Mouse (Mus musculus): ENCODE results near the gene Aloxe3. TPM values are rescaled to one million over a fixed set of nuclear protein-coding genes. Genes with fewer than 3 reads are reported as not detected.
A peak's percentile ranks its signal among the peaks of the same experiment; 100 is the strongest.

Gene Aloxe3
- polyA plus RNA-seq, 1 experiment from 2014 or later = 2.2 TPM

GRCm38 (mm10) chr11:69103531-69104435 is 21.9 kb upstream of the Aloxe3 start:
- Histone ChIP-seq H3K4me1 (peaks cover 21% of the 10 kb centered on the region), H3K4me2 (replicated peaks) (no peak overlapping the region), H3K4me3 (no peak overlapping the region), H3K36me3 (peaks cover 54% of the 10 kb centered on the region), H3K9ac (replicated peaks) (no peak overlapping the region), H3K27ac (replicated peaks) (no peak overlapping the region), H3K27me3 (no peaks in the 10 kb centered on the region), H3K9me3 (no peaks in the 10 kb centered on the region)
- ATAC-seq (replicated peaks) = no peak
- WGBS = 89% methylated on average over 15 of the region's 15 CpGs

DNA sequence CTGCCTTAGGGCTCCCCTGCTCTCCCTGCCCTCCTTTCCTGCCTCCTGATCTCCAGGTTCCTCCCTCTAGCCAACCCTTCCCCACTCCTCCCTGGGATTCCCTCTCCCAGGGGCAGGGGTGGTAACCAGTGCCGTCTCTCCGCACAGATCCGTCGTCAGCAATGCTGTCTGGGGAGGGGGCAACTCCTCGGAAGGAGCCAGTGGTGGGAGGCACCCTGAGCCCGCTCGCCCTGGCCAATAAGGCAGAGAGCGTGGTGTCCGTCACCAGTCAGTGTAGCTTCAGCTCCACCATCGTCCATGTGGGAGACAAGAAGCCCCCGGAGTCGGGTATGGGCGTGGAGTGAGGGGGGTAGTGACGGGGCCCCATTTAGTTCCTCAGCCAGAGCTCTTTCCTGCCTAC is 21.2 kb upstream of the Aloxe3 start:
- WGBS = 90% methylated on average over 14 of the region's 14 CpGs
- ATAC-seq (replicated peaks) = no peak
- no peak overlapping the region for H3K4me2 ChIP-seq (replicated peaks)
- H3K9me3 ChIP-seq = no peaks in the 10 kb centered on the region
- H3K9ac ChIP-seq (replicated peaks) = no peak overlapping the region
- no peak overlapping the region for H3K27ac ChIP-seq (replicated peaks)
- peaks cover 14% of the 10 kb centered on the region for H3K4me1 ChIP-seq
- no peaks in the 10 kb centered on the region for H3K27me3 ChIP-seq
- H3K4me3 ChIP-seq = no peak overlapping the region
- H3K36me3 ChIP-seq = peaks cover 56% of the 10 kb centered on the region

- Histone ChIP-seq H3K4me2 (replicated peaks) (no peak overlapping the region), H3K4me3 (no peak overlapping the region), H3K27ac (replicated peaks) (no peak overlapping the region), H3K9me3 (no peaks in the 10 kb centered on the region), H3K27me3 (no peaks in the 10 kb centered on the region), H3K36me3 (peaks cover 56% of the 10 kb centered on the region), H3K4me1 (peaks cover 8% of the 10 kb centered on the region), H3K9ac (replicated peaks) (no peak overlapping the region)
- 91% methylated on average over 6 of the region's 6 CpGs for WGBS
- no peak for ATAC-seq (replicated peaks)
These were observed 20.5 kb upstream of the Aloxe3 start for GRCm38 (mm10) chr11:69105227-69105626.

GRCm38 (mm10) chr11:69105796-69106195 is 19.9 kb upstream of the Aloxe3 start:
- no peak overlapping the region for H3K27ac ChIP-seq (replicated peaks)
- 86% methylated on average over 2 of the region's 2 CpGs for WGBS
- ATAC-seq (replicated peaks) = no peak
- H3K9ac ChIP-seq (replicated peaks) = no peak overlapping the region
- no peaks in the 10 kb centered on the region for H3K27me3 ChIP-seq
- no peak overlapping the region for H3K4me2 ChIP-seq (replicated peaks)
- peaks cover 7% of the 10 kb centered on the region for H3K4me1 ChIP-seq
- peaks cover 56% of the 10 kb centered on the region for H3K36me3 ChIP-seq
- no peaks in the 10 kb centered on the region for H3K9me3 ChIP-seq
- no peak overlapping the region for H3K4me3 ChIP-seq

GRCm38 (mm10) chr11:69106299-69106698 is 19.4 kb upstream of the Aloxe3 start:
- Histone ChIP-seq H3K4me3 (no peak overlapping the region), H3K27me3 (no peaks in the 10 kb centered on the region), H3K9me3 (no peaks in the 10 kb centered on the region), H3K27ac (replicated peaks) (no peak overlapping the region), H3K9ac (replicated peaks) (no peak overlapping the region), H3K4me2 (replicated peaks) (no peak overlapping the region), H3K36me3 (peaks cover 56% of the 10 kb centered on the region), H3K4me1 (peaks cover 9% of the 10 kb centered on the region)
- WGBS = 92% methylated on average over 11 of the region's 11 CpGs
- no peak for ATAC-seq (replicated peaks)

DNA sequence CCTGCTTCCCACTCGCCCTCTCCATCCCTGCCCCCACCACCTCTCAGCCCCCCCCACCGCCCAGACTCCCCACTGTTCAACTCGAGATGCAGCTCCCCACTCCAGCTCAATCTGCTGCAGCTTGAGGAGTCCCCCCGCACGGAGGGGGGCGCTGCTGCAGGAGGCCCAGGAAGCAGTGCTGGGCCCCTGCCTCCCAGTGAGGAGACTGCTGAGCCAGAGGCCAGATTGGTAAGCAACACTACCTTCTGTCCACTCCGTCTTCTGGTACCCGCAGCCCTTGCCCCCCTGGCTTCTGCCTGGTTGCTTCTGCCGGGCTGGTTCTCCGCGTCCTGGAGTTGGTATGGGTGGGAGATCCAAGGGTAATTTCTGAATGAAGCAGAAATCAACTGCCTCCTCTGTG is 18.9 kb upstream of the Aloxe3 start:
- WGBS = 85% methylated on average over 11 of the region's 11 CpGs
- H3K4me3 ChIP-seq = no peak overlapping the region
- H3K9ac ChIP-seq (replicated peaks) = no peak overlapping the region
- peaks cover 12% of the 10 kb centered on the region for H3K4me1 ChIP-seq
- H3K27me3 ChIP-seq = no peaks in the 10 kb centered on the region
- H3K36me3 ChIP-seq = peaks cover 54% of the 10 kb centered on the region
- H3K27ac ChIP-seq (replicated peaks) = no peak overlapping the region
- ATAC-seq (replicated peaks) = no peak
- no peak overlapping the region for H3K4me2 ChIP-seq (replicated peaks)
- H3K9me3 ChIP-seq = no peaks in the 10 kb centered on the region

DNA sequence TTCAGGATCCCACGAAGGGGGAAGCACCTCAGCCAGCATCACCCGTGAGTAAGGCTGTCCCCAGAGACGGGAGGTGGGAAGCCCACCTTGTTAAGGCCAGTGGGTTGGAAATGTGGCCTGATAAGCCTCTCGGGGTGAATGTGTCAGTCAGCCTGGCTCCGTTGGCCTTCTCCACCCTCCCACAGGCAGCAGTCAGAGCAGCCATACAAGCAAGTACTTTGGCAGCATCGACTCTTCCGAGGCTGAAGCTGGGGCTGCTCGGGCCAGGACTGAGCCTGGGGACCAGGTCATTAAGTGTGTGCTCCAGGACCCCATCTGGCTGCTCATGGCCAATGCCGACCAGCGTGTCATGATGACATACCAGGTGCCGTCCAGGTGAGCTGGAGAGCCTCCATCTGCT is 18.0 kb upstream of the Aloxe3 start:
- Histone ChIP-seq H3K4me2 (replicated peaks) (no peak overlapping the region), H3K9me3 (no peaks in the 10 kb centered on the region), H3K4me1 (peaks cover 12% of the 10 kb centered on the region), H3K27ac (replicated peaks) (no peak overlapping the region), H3K9ac (replicated peaks) (no peak overlapping the region), H3K27me3 (no peaks in the 10 kb centered on the region), H3K36me3 (peaks cover 46% of the 10 kb centered on the region), H3K4me3 (no peak overlapping the region)
- no peak for ATAC-seq (replicated peaks)
- WGBS = 94% methylated on average over 11 of the region's 11 CpGs

- Histone ChIP-seq H3K4me3 (no peak overlapping the region), H3K36me3 (peaks cover 41% of the 10 kb centered on the region), H3K9me3 (no peaks in the 10 kb centered on the region), H3K4me1 (peaks cover 12% of the 10 kb centered on the region), H3K9ac (replicated peaks) (no peak overlapping the region), H3K27ac (replicated peaks) (no peak overlapping the region), H3K27me3 (no peaks in the 10 kb centered on the region), H3K4me2 (replicated peaks) (no peak overlapping the region)
- WGBS = 93% methylated on average over 9 of the region's 9 CpGs
- ATAC-seq (replicated peaks) = no peak
These were observed 17.5 kb upstream of the Aloxe3 start for GRCm38 (mm10) chr11:69108223-69108622.

DNA sequence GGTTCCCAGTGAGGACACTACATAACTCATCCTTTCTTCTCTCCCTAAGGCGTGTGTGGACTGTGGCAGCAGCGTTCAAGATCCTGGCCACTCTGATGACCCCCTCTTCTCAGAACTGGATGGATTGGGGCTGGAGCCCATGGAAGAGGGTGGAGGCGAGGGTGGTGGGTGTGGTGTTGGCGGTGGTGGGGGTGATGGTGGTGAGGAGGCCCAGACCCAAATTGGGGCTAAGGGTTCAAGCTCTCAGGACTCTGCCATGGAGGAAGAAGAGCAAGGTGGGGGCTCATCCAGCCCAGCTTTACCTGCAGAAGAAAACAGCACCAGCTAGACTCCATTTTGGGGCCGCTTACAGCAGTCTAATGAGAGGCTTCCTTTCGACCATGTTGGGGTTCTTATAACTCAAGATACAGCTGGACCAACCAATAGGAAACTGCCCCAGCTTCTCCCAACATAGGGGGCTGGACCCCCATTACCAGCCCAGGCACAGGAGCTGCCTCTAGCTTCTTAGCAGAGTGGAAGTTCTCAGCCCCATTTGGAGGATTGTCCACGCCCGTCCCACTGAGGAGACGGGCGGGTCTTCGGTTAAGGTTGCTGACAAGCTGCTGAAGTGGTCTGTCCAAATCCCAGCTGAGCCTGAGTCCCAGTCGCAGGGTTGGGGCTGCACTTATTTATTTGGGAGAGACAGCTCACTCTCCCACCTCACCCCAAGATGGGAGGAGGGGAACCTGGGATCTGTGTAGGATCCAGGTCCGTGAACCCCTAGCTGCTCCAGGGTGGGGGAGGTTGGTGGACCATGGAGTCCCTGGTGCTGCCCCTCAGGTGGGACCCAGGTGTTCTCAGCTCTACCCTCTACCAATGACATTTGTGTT is 16.4 kb upstream of the Aloxe3 start:
- Histone ChIP-seq H3K4me2 (replicated peaks) (no peak overlapping the region), H3K27me3 (no peaks in the 10 kb centered on the region), H3K27ac (replicated peaks) (no peak overlapping the region), H3K36me3 (peaks cover 30% of the 10 kb centered on the region), H3K4me3 (no peak overlapping the region), H3K9me3 (no peaks in the 10 kb centered on the region), H3K9ac (replicated peaks) (no peak overlapping the region), H3K4me1 (peaks cover 12% of the 10 kb centered on the region)
- WGBS = 80% methylated on average over 13 of the region's 13 CpGs
- ATAC-seq (replicated peaks) = no peak

GRCm38 (mm10) chr11:69110319-69111046 is 15.2 kb upstream of the Aloxe3 start:
- Histone ChIP-seq H3K4me2 (replicated peaks) (peak overlapping the region; percentile 48), H3K27me3 (no peaks in the 10 kb centered on the region), H3K27ac (replicated peaks) (peak overlapping the region; percentile 53), H3K4me1 (peaks cover 12% of the 10 kb centered on the region), H3K4me3 (peak overlapping the region; percentile 42), H3K9ac (replicated peaks) (peak overlapping the region; percentile 17), H3K9me3 (no peaks in the 10 kb centered on the region), H3K36me3 (peaks cover 21% of the 10 kb centered on the region)
- under 1% methylated on average over 30 of the region's 30 CpGs for WGBS
- ATAC-seq (replicated peaks) = peak; percentile 75

DNA sequence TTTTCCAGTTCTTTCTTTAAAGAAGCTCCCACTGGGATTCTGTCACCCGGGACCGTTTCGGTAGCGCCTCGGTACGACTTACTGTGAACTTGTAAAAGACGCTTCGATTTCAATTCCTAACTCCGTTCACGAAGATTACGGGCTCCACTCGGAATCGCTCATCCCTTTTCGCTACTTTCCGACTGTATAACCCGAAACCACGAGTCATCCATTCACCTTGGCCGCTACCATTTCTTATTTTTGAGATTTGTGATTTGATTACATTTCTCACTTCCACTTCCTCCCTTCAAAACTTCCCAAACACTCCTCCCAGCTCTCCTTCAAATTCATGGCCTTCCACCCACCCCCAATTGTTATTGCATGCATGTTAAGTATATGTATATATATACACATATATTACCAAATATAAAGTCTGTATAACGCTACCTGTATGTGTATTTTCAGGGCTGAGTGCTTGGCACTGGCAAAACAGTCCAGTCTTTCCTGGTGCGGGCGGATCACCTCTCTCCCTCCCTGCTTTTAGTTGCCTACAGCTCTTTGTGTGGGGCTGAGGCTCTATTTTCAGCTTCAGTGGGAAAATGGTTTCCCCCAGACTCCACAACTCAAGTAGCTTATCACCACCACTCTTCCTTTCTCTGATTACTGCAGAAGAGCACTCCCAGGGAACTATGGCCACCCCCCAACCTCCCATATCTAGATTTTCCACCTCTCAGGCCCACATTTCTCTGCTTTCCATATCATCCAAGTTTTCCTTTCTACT is 14.5 kb upstream of the Aloxe3 start:
- peaks cover 12% of the 10 kb centered on the region for H3K4me1 ChIP-seq
- H3K4me2 ChIP-seq (replicated peaks) = peak overlapping the region; percentile 48
- no peaks in the 10 kb centered on the region for H3K9me3 ChIP-seq
- WGBS = 6% methylated on average over 21 of the region's 21 CpGs
- H3K27me3 ChIP-seq = no peaks in the 10 kb centered on the region
- H3K27ac ChIP-seq (replicated peaks) = no peak overlapping the region; the same call in 1 of the 2 replicates
- peak overlapping the region; percentile 42 for H3K4me3 ChIP-seq
- H3K36me3 ChIP-seq = peaks cover 14% of the 10 kb centered on the region
- no peak for ATAC-seq (replicated peaks)
- H3K9ac ChIP-seq (replicated peaks) = peak overlapping the region; percentile 17; the same call in 1 of the 2 replicates
